Mouse (Mus musculus): Measurements from ENCODE around the gene Nr3c2. TPM values are rescaled to one million over a fixed set of nuclear protein-coding genes. Genes with fewer than 3 reads are reported as not detected.
A peak's percentile ranks its signal among the peaks of the same experiment; 100 is the strongest.

Nr3c2 gene
- total and polyA plus RNA-seq, 2 experiments from 2014 or later = 5.7 to 6.0 TPM

DNA sequence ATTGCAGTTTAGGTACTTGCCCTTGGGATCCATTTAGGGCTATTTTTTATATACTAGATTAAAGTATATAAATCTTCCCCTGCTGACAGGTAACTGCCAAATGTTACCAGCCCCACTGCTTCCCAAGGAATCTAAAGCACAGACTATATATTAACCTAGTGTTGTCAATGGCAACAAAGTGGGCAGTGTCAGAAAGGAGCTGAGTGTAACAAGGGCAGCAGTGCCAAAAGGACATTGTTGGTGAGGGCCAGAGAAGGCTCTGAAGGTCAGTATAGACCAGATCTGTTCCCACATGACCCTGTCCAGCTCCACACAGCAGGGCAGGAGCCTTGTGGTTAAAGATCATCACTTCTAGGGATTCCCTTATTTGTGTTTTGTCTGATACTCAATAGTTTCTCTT, 84.8 kb downstream of the Nr3c2 start:
- no peaks in the 10 kb centered on the region for H3K27me3 ChIP-seq (ENCODE audit: insufficient read depth, low read length)
- H3K9ac ChIP-seq (replicated peaks; ENCODE audit: low read length, poor library complexity, severe bottlenecking) = no peak overlapping the region
- ATAC-seq (ENCODE audit: low FRiP score) (no peak), DNase-seq (ENCODE audit: low spot score) (no peak)
- no peak overlapping the region for H3K27ac ChIP-seq (ENCODE audit: low read depth, low read length)
- no peaks in the 10 kb centered on the region for H3K36me3 ChIP-seq (ENCODE audit: insufficient read depth, low read length)
- no peaks in the 10 kb centered on the region for H3K4me1 ChIP-seq (ENCODE audit: insufficient read depth, low read length)
- no peaks in the 10 kb centered on the region for H3K9me3 ChIP-seq (ENCODE audit: low read length)
- no peak overlapping the region for H3K4me3 ChIP-seq (ENCODE audit: low read depth, low read length)
- TF ChIP-seq CTCF (IDR thresholded peaks at IDR 0.05) = no peak
- no peak overlapping the region for H3K4me2 ChIP-seq (ENCODE audit: low read depth, low read length, poor library complexity, severe bottlenecking)

DNA sequence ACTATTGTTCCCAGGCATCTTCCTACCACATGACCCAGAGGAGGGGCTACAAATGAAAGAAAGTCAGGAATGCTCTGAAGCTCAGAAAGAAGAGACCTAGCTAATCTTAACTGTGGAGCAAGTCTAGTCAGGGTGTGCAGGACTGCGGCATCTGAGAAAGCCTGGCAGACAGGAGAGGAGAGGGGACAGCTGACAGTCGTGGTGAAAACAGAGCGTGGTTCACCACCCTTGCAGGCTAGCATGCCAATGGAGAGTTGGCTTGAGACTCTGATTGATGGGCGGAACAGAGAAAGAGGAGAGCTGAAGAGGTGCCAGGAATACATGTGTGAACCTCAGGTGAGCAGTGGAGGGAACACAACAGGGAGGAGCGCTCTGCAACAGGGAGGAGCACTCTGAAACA, 85.6 kb downstream of the Nr3c2 start:
- TF ChIP-seq CTCF (IDR thresholded peaks at IDR 0.05) = no peak
- no peak for ATAC-seq (ENCODE audit: low FRiP score)
- H3K27ac ChIP-seq (ENCODE audit: low read depth, low read length) = no peak overlapping the region
- H3K27me3 ChIP-seq (ENCODE audit: insufficient read depth, low read length) = no peaks in the 10 kb centered on the region
- no peaks in the 10 kb centered on the region for H3K36me3 ChIP-seq (ENCODE audit: insufficient read depth, low read length)
- no peak for DNase-seq (ENCODE audit: low spot score)
- no peaks in the 10 kb centered on the region for H3K4me1 ChIP-seq (ENCODE audit: insufficient read depth, low read length)
- no peaks in the 10 kb centered on the region for H3K9me3 ChIP-seq (ENCODE audit: low read length)
- H3K4me2 ChIP-seq (ENCODE audit: low read depth, low read length, poor library complexity, severe bottlenecking) = no peak overlapping the region
- H3K9ac ChIP-seq (replicated peaks; ENCODE audit: low read length, poor library complexity, severe bottlenecking) = no peak overlapping the region
- 87% methylated on average over 5 of the region's 5 CpGs for WGBS
- H3K4me3 ChIP-seq (ENCODE audit: low read depth, low read length) = no peak overlapping the region

DNA sequence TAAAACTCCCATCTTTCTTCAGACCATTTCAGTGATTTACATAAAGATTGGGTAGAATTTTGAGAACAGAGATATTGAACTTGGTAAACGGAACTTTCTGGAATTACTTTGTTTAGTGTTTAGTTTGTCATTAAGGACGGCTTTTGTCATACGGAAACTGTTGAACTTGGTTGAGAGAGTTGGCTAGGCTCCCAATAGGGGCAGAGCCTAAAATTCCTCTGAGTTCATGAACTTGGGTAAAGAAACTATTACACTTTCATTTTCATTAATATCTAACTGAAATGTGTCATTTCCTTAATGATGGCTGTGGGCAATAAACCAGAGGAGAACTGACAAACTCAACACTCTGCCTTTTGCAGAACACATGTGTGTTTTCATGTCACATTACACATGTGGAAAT, 88.6 kb downstream of the Nr3c2 start:
- DNase-seq (ENCODE audit: low spot score) = no peak
- no peak overlapping the region for H3K4me2 ChIP-seq (ENCODE audit: low read depth, low read length, poor library complexity, severe bottlenecking)

DNA sequence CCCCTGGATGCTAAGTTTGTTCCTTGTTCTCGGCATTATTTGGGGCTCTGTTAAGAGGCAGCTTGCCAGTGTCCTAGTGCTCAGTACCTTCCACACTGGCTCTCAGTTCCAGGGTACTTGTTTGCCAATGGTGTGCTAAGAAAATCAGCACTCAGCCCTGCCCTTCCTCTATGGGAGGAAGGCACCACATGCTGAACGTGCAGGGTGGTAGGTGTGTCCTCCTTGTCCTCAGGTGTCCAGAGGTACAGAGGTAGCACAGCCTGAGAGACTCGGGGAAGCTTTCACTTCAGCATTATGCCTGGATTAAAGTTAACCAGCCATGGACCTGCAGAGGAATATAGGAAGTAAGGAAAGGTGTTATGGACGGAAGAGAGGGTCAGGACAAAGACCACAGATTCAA, 99.0 kb downstream of the Nr3c2 start:
- H3K4me3 ChIP-seq (ENCODE audit: low read depth, low read length) = no peak overlapping the region
- no peak for TF ChIP-seq CTCF (IDR thresholded peaks at IDR 0.05)
- no peaks in the 10 kb centered on the region for H3K9me3 ChIP-seq (ENCODE audit: low read length)
- no peak overlapping the region for H3K4me2 ChIP-seq (ENCODE audit: low read depth, low read length, poor library complexity, severe bottlenecking)
- no peak overlapping the region for H3K9ac ChIP-seq (replicated peaks; ENCODE audit: low read length, poor library complexity, severe bottlenecking)
- ATAC-seq (ENCODE audit: low FRiP score) = no peak
- H3K27ac ChIP-seq (ENCODE audit: low read depth, low read length) = no peak overlapping the region
- DNase-seq (ENCODE audit: low spot score) = no peak
- WGBS = 79% methylated on average over 4 of the region's 4 CpGs
- no peaks in the 10 kb centered on the region for H3K4me1 ChIP-seq (ENCODE audit: insufficient read depth, low read length)
- H3K36me3 ChIP-seq (ENCODE audit: insufficient read depth, low read length) = no peaks in the 10 kb centered on the region
- H3K27me3 ChIP-seq (ENCODE audit: insufficient read depth, low read length) = no peaks in the 10 kb centered on the region

More for the DNA sequence above, 88.6 kb downstream of the Nr3c2 start:
- no peaks in the 10 kb centered on the region for H3K9me3 ChIP-seq (ENCODE audit: low read length)
- TF ChIP-seq CTCF (IDR thresholded peaks at IDR 0.05) = no peak
- 87% methylated on average over 3 of the region's 3 CpGs for WGBS
- H3K4me1 ChIP-seq (ENCODE audit: insufficient read depth, low read length) = no peaks in the 10 kb centered on the region
- H3K4me3 ChIP-seq (ENCODE audit: low read depth, low read length) = no peak overlapping the region
- H3K36me3 ChIP-seq (ENCODE audit: insufficient read depth, low read length) = no peaks in the 10 kb centered on the region
- ATAC-seq (ENCODE audit: low FRiP score) = no peak
- H3K27ac ChIP-seq (ENCODE audit: low read depth, low read length) = no peak overlapping the region
- no peaks in the 10 kb centered on the region for H3K27me3 ChIP-seq (ENCODE audit: insufficient read depth, low read length)
- H3K9ac ChIP-seq (replicated peaks; ENCODE audit: low read length, poor library complexity, severe bottlenecking) = no peak overlapping the region

DNA sequence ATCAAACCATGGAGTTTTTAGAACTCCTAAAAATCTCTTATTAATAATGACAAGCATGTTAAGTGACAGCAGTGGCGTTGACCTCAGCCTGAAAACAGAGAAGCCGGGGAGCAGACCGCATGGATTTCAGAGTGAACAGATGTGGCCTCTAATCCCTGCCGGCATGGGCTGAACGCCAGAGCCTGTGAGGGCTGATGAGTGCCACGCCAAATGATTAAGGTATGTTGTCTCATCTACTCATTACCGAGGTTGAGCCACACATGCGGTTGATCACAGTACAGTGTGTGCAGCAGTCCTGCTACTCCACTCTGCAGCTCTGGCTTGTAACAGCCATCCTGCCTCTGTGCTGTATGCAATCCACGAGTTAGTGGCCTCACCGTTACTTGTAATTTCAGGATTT, 110.2 kb downstream of the Nr3c2 start:
- Histone ChIP-seq H3K9ac (replicated peaks; ENCODE audit: low read length, poor library complexity, severe bottlenecking) (no peak overlapping the region), H3K27me3 (ENCODE audit: insufficient read depth, low read length) (no peaks in the 10 kb centered on the region), H3K4me2 (ENCODE audit: low read depth, low read length, poor library complexity, severe bottlenecking) (no peak overlapping the region), H3K9me3 (ENCODE audit: low read length) (no peaks in the 10 kb centered on the region), H3K27ac (ENCODE audit: low read depth, low read length) (no peak overlapping the region), H3K4me3 (ENCODE audit: low read depth, low read length) (no peak overlapping the region), H3K4me1 (ENCODE audit: insufficient read depth, low read length) (no peaks in the 10 kb centered on the region), H3K36me3 (ENCODE audit: insufficient read depth, low read length) (no peaks in the 10 kb centered on the region)
- ATAC-seq (ENCODE audit: low FRiP score) (no peak), DNase-seq (ENCODE audit: low spot score) (peak; percentile 66)
- WGBS = 54% methylated on average over 10 of the region's 10 CpGs
- no peak for TF ChIP-seq CTCF (IDR thresholded peaks at IDR 0.05)

DNA sequence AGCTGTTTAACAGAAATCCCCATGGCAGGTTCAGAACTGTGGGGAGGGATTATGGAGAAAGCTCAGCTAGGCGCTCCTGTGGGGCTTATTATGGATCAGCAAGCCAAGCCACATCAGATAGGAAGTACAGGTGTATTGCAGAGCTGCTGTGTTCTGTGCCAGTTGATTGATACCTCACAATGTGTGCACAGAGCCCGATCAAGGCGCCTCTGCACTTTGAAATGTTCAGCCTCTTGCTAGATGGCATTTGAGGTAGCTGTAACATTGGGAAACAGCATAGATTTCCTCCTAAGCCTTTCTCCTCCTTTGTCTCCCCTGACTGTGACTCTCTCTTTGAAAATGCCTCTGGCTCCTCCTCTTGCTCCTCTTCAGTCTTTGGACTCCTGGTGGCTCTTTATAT, 112.7 kb downstream of the Nr3c2 start:
- Histone ChIP-seq H3K4me1 (ENCODE audit: insufficient read depth, low read length) (no peaks in the 10 kb centered on the region), H3K27ac (ENCODE audit: low read depth, low read length) (no peak overlapping the region), H3K9ac (replicated peaks; ENCODE audit: low read length, poor library complexity, severe bottlenecking) (no peak overlapping the region), H3K4me3 (ENCODE audit: low read depth, low read length) (no peak overlapping the region), H3K4me2 (ENCODE audit: low read depth, low read length, poor library complexity, severe bottlenecking) (no peak overlapping the region), H3K9me3 (ENCODE audit: low read length) (no peaks in the 10 kb centered on the region), H3K36me3 (ENCODE audit: insufficient read depth, low read length) (no peaks in the 10 kb centered on the region), H3K27me3 (ENCODE audit: insufficient read depth, low read length) (no peaks in the 10 kb centered on the region)
- no peak for TF ChIP-seq CTCF (IDR thresholded peaks at IDR 0.05)
- ATAC-seq (ENCODE audit: low FRiP score) (no peak), DNase-seq (ENCODE audit: low spot score) (no peak)
- 37% methylated on average over 3 of the region's 3 CpGs for WGBS

DNA sequence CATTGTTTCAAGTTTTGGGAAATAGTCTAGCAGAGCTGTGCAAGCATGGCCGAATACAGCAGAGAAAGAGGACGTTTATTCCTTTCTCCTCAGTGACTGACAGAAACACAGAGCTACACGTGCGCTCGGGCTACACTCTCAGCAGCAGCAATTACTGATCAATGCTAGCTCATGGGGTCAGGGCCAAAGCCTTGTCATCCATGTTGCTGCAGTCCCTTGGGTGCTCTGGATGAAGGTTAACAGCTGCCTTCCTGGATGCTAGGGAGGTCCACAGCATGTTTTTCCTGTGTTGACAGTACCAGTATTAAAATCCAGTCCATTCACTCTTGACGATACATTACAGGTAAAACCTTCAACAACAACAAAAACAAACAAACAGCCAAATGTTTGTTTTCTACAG, 113.4 kb downstream of the Nr3c2 start:
- no peaks in the 10 kb centered on the region for H3K9me3 ChIP-seq (ENCODE audit: low read length)
- 60% methylated on average over 6 of the region's 6 CpGs for WGBS
- ATAC-seq (ENCODE audit: low FRiP score) = no peak

More for the DNA sequence above, 113.4 kb downstream of the Nr3c2 start:
- TF ChIP-seq CTCF (IDR thresholded peaks at IDR 0.05) = no peak
- Histone ChIP-seq H3K27ac (ENCODE audit: low read depth, low read length) (no peak overlapping the region), H3K9ac (replicated peaks; ENCODE audit: low read length, poor library complexity, severe bottlenecking) (no peak overlapping the region), H3K4me2 (ENCODE audit: low read depth, low read length, poor library complexity, severe bottlenecking) (no peak overlapping the region), H3K27me3 (ENCODE audit: insufficient read depth, low read length) (no peaks in the 10 kb centered on the region), H3K4me1 (ENCODE audit: insufficient read depth, low read length) (no peaks in the 10 kb centered on the region), H3K4me3 (ENCODE audit: low read depth, low read length) (no peak overlapping the region), H3K36me3 (ENCODE audit: insufficient read depth, low read length) (no peaks in the 10 kb centered on the region)
- DNase-seq (ENCODE audit: low spot score) = no peak

Data from midbrain, postnatal 0 days (tissue).